Mouse (Mus musculus) frontal cortex, adult (tissue): ENCODE results near the gene Urgcp.

Source experiments
- ATAC-seq: cut with Nextera tagmentation; 2 replicates; pipeline ENCODE4 v1.9.2; 2017; ENCODE audit warnings: mild to moderate bottlenecking, moderate library complexity, mixed read lengths; ENCODE audit not compliant: low TSS enrichment

Gene Urgcp

DNA sequence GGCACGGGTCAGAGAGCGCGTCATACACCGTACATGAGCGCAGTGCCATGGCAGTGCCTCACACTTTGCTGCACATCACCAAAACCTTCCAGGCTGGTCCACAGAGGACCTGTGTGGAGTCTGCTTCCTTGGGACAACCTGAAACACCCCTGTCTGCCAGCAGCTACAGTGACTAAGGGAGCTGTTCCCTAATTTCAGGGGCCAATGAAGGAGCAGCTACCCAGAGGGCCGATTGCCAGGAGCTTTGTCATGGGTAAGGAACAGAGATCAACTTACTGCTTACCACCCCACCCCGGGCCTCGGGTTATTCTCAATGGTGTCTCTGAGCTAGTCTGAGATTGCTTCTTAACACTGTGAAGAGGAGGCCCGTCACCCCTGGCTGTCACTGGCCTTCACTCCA, 47.0 kb downstream of the Urgcp start:
- no peak for ATAC-seq

DNA sequence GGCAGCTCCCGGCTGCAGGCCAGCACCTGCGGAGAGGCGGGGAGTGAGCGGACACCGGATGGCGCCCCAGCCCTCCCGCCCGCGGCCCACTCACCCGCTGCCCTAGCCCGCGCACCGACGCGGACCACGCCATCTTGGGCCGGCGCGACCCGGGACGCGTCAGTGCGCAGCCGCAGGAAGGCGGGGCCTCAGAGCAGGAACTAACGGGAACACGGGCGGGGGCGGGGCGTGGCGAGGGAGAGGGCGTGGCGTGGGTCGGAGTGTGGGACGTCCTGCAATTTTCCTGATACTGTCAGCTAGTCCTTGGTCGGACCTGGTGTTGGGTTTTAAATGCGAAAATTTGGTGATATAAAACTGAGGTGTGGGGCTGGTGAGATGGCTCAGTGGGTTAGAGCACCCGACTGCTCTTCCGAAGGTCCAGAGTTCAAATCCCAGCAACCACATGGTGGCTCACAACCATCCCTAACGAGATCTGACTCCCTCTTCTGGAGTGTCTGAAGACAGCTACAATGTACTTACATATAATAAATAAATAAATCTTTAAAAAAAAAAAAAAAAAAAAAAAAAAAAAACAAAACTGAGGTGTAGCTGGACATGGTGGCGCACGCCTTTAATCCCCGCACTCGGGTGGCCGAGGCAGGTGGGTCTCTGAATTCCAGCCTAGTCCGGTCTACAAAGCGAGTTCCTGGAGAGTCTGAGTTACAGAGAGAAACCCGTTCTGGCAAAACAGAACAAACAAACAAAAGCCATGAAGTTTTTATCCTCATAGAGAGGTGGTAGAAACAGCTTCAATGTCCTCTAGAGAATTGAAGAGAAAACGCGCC, 54.4 kb downstream of the Urgcp start:
- ATAC-seq = peak; percentile 78

DNA sequence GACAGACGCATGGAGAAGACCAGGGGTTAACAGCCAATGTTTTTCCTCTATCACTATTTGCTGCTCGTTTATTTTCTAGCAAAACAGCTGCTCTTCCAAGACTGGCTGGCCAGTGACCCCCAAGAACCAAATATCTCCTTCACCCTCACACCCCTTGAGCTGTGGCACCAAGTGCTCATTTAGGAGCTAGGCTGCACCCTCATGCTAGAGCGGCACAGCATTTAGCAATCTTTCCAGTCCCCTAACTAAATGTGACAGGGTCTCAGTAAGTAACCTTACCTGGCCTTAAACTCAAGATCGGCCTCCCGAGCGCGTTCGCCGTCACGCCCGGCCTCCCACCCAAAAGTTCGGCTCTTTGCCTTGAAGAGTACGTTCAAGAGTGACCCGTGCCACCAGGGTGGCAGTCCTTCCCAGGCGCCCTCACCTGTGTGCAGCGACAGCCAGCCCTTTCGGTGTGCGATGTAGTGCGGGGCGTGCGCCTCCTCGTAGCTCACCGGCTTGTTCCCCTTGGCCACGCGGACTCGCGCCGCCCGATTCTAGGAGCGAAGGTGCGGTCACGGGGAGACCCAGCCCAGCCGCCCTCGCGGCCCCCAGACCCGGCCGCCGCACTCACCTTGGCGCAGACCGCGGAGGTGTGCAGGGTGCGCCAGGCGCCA, 55.2 kb downstream of the Urgcp start:
- peak; percentile 43 for ATAC-seq

DNA sequence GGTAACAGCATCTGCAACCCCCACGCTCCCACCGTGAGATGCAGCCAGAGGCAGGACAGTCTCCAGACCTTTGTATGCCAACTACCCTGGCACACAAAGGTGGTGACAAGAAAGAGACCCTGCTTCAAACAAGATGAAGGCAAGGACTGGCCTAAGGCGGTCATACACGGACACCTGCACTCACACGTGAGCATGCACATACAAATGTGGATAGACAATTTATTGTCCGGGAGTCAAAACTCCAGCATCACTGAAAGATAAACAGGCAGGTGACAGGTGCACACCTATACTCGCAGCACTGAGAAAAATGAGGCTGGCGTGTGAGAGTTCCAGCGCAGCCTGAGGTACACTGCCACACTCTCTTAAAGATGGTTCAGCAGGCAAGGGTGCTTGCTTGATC, 56.2 kb downstream of the Urgcp start:
- ATAC-seq = no peak

DNA sequence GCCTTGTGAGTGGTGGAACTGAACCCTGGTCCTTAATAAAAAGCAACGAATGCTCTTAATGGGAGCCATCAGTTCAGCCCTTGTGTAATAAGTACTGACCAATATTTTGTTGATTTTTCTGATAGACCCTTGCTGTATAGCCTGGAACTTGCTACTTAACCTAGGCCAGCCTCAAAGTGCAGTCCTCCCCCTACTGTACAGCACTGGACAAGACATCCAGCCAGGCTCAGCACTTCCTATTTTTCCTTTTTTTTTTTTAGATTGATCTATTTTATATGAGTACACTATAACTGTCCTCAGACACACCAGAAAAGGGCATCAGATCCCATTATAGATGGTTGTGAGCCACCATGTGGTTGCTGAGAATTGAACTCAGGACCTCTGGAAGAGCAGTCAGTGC, 58.8 kb downstream of the Urgcp start:
- no peak for ATAC-seq

DNA sequence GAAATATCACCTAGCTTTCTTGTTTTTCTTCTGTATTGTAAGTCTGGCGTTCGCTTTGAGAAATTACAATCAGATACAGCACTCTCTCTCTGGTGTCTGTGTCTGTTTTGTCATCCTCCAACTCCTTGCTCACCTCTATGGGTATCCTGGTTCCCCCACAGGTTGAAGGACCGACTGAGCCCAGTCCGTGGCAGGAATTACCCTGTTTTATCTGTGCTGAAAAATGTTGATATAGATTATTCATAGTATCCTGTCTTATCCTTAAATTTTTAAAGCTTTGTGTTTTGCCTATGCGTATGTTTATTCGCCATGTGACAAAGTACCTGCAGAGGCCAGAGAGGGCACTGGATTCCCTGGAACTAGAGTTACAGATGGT, 59.2 kb downstream of the Urgcp start:
- no peak for ATAC-seq

DNA sequence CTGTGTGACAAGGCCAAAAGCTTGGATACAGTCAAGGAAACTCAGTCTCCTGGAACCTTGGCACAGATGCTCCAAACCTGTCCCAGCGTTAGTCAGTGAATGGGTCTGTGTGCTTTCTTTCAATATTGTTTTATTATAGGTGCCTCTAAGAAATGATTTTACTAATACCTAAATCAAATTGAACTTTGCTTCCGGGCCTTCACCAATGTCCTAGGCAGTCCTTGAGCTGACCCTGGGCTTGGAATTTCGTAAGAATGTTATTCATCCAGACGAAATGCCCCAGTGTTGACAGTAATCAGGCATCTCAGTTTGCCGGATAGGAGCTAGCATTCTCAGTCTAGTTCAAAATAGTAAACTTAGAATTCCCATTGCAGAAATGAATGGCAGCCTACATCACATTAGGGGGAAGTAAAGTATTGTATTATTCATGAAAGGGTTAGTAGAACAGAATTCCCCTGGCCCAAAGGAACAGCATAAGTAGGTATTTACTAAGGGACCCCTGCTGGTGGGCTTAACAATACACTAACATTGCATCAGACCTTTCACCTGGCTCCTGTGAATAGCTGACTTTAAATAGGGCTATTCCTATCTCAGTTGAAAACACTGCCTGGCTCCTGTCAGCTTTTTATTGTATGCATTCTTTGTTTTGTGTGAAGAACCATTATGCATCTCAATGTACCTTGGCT, 59.8 kb downstream of the Urgcp start:
- ATAC-seq = no peak

DNA sequence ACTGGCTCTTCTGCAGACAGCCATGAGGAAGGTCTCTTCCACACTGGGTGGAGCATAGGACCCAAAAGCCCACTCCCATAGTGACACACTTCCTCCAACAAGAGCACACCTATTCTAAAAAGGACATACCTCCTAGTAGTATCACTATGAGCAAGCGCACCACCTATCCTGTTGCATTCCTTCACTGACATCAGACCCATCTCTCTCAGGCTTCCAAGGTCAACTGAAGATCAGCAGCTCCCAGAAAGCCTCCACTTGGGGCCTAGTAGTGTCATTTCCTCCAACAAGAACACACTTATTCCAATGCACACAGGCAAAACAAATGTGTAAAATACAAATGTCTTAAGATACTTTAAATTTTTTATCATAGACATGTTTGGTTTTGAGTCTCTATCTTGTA, 60.4 kb downstream of the Urgcp start:
- no peak for ATAC-seq

DNA sequence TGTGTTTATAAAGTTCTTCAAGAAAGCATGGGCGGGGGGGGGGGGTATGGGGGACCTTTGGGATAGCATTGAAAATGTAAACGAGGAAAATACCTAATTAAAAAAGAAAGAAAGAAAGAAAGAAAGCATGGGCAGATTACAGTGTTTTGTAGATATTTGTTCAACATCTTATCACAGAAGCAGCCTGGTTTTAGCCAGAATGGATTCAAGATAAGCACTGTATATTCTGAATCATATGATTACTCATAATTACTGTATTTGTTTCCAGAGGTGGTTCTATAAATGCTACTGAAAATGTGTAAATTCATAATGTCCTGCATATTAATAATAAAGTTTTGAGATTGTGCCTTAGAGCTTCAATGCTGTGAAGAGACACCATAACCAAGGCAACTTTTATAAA, 60.9 kb downstream of the Urgcp start:
- ATAC-seq = no peak

DNA sequence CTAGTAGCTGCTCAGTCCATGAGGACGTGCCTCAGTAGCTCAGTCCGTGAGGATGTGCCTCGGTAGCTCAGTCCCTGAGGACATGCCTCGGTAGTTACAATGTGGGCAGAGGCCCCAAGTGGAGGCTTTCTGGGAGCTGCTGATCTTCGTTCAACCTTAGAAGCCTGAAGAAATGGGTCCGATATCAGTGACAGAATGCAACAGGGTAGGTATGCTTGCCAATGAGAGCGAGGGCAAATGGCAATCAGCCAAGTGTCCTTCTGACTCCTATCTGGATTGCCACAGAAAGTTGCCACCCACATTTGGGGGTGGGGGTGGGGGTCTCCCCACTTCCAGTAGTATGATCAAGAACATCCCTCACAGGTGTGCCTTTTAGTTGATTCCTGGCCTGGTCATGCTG, 61.4 kb downstream of the Urgcp start:
- ATAC-seq = no peak

DNA sequence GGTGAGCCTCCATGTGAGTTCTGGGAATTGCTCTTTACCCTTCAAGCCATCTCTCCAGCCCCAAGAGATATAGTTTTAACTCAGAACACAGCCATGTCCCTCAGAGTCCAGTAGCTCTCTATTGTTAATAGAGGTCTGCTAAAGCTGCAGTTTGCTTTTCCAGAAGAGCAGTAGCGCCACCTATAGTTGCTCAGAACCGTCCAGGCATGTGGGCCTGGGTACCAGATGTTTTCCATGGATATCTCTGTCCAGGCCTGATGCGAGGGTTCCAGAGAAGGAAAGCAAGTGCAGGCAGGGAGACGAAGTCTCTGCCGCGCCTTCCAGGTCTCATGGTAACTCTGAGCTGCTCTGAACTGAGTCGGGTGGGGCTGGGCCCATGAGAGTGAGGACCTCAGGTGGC, 70.4 kb downstream of the Urgcp start:
- peak; percentile 64; the same call in 1 of the 2 replicates for ATAC-seq

DNA sequence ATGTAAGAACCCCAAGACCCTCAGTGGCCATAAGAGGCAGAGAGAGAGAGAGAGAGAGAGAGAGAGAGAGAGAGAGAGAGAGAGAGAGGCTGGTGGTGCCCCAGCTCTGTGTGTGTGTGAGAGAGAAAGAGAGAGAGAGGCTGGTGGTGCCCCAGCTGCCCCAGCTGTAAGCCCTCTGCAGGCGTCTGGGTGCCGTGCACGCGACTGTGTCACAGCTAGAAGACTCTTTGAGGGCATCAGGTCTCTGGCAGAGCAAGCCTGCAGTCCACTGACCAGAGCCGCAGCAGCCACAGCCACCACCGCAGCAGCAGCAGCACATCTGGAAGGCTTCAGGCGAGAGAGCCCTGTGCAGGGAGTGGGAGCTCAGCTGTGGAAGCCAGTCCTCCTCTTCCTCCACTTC, 77.9 kb downstream of the Urgcp start:
- ATAC-seq = no peak

DNA sequence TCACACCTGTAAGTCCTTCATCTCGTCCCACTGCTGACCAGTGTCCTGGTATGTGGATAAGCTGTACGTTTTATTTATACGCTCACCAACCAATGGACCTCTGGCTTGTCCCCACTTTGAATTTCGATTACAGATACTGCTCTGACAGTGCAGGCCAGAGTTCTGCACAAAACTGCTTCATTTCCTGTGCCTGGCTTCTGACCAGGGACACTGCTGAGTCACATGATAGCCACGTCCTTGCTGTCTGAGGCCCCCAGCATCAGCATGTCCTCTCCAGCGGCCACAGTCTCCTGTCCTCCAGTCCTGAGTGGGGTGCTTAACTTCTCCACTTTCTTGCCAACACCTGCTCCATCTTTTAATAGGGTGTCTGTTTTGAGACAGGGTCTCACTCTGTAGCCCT, 79.6 kb downstream of the Urgcp start:
- no peak for ATAC-seq
